ENCODE assay signal across 12 mouse cellular contexts in genomic region chr4:88369951-88370350, GRCm38 (mm10).
"Had no signal": no experiment of that assay in that cellular context is flagged by ENCODE, and none has a peak within 500 bp of the region (broad histone marks: within the 10 kb centered on the region; RNA-seq: fewer than 3 reads in every experiment).

No protein-coding gene starts in this region.

- H3K4me3 ChIP-seq: left cerebral cortex, adult 2 months; limb, embryonic 10.5 days; liver, embryonic 15.5 days; midbrain, embryonic 13.5 days; stomach, embryonic 15.5 days had no signal

- H3K4me2 ChIP-seq: liver, embryonic 11.5 days; liver, embryonic 15.5 days; midbrain, embryonic 13.5 days; stomach, embryonic 15.5 days had no signal

- H3K9me3 ChIP-seq: limb, embryonic 10.5 days; liver, embryonic 15.5 days; midbrain, embryonic 13.5 days; stomach, embryonic 15.5 days had no signal

- H3K27me3 ChIP-seq: liver, embryonic 15.5 days; midbrain, embryonic 13.5 days; stomach, embryonic 15.5 days had no signal

- H3K4me1 ChIP-seq: limb, embryonic 10.5 days; liver, embryonic 15.5 days; stomach, embryonic 15.5 days had no signal

- DNase-seq: lung, adult 2 months; lung, postnatal 36 days; right cerebral cortex, postnatal 14 days; thymus, adult 2 months; thymus, postnatal 25 days had no signal

- H3K27ac ChIP-seq: left cerebral cortex, adult 2 months; limb, embryonic 10.5 days; liver, embryonic 15.5 days; midbrain, embryonic 13.5 days; stomach, embryonic 15.5 days had no signal

- ATAC-seq: lung, postnatal 0 days; midbrain, embryonic 13.5 days had no signal

- H3K36me3 ChIP-seq: limb, embryonic 10.5 days; liver, embryonic 15.5 days; midbrain, embryonic 13.5 days; stomach, embryonic 15.5 days had no signal

- H3K9ac ChIP-seq: liver, embryonic 15.5 days; midbrain, embryonic 13.5 days; stomach, embryonic 15.5 days had no signal
